In genomic region chr2:105132933-105133795, GRCm38 (mm10) we compare ENCODE assay signal across 9 mouse cellular contexts. TPM values are rescaled to one million over a fixed set of nuclear protein-coding genes. Genes with fewer than 3 reads are reported as not detected.
DNase-seq lines count a peak whose midpoint lies in the region; ATAC-seq lines count a peak whose summit lies in the region.
"Had no signal": no experiment of that assay in that cellular context is flagged by ENCODE, and none has a peak within 500 bp of the region (broad histone marks: within the 10 kb centered on the region; RNA-seq: fewer than 3 reads in every experiment).

No protein-coding gene starts in this region.

- DNase-seq in kidney, adult 18-20 months = peak; percentile 15
- no peak for DNase-seq in kidney, postnatal 14 days
- peak; percentile 34 for DNase-seq in ovary, postnatal 36 days (ENCODE audit: low spot score)
- no peak for DNase-seq in ovary, adult 18-20 months (ENCODE audit: low spot score)
- DNase-seq in intestine, embryonic 14.5 days (ENCODE audit: low spot score) = peak; percentile 72
- no peak for DNase-seq in layer of hippocampus, adult 11-12 months (ENCODE audit: low spot score)
- no peak for DNase-seq in thymus, postnatal 36 days
- DNase-seq: spleen, adult 18-20 months had no signal

- no peak for ATAC-seq in intestine, embryonic 14.5 days (replicated peaks; ENCODE audit: low FRiP score, low TSS enrichment, low read depth)

- H3K4me2 ChIP-seq in intestine, embryonic 14.5 days (ENCODE audit: low read length) = 0 out of 2 replicates have a peak overlapping the region, but pooled peaks have one; percentile 11

- H3K9ac ChIP-seq in intestine, embryonic 14.5 days (ENCODE audit: low read length) = no peak overlapping the region

- peaks cover 14% of the 10 kb centered on the region; the same call in 1 of the 2 replicates for H3K4me1 ChIP-seq in intestine, embryonic 14.5 days (replicated peaks; ENCODE audit: control insufficient read depth, insufficient read depth, low read length)

- 7% methylated on average over 43 of the region's 43 CpGs for WGBS in intestine, embryonic 14.5 days

- peak overlapping the region; percentile 8; the same call in 1 of the 2 replicates for H3K4me3 ChIP-seq in intestine, embryonic 14.5 days (ENCODE audit: low read depth, low read length)

- no peaks in the 10 kb centered on the region for H3K9me3 ChIP-seq in intestine, embryonic 14.5 days (ENCODE audit: control insufficient read depth, low read length)

- no peaks in the 10 kb centered on the region for H3K36me3 ChIP-seq in intestine, embryonic 14.5 days (ENCODE audit: control insufficient read depth, insufficient read depth, low read length)

- peaks cover 98% of the 10 kb centered on the region for H3K27me3 ChIP-seq in intestine, embryonic 14.5 days (replicated peaks; ENCODE audit: control insufficient read depth, insufficient read depth, low read length)

- no peak overlapping the region for H3K27ac ChIP-seq in intestine, embryonic 14.5 days (ENCODE audit: low read depth)

RNA-seq across cellular contexts. Expression of gene Wt1, which starts 6.8 kb away (rescaled TPM):
- polyA plus RNA-seq in intestine, embryonic 14.5 days (2014; fragmentation: Nextera tagmentation; extraction: Ambion mirVana) = 18.4 and 20.1 TPM in 2 replicates

RNA-seq across cellular contexts. Expression of gene Gm11060, which starts 41.3 kb away (rescaled TPM):
- not detected in 2 replicates for polyA plus RNA-seq in intestine, embryonic 14.5 days (2014; fragmentation: Nextera tagmentation; extraction: Ambion mirVana)
- polyA plus RNA-seq: liver, embryonic 16.5 days had no signal

Comparison
In these comparisons a context has a peak if more than half of its experiments do, and no peak if none do; other contexts are left out.
1. DNase-seq: peak in kidney, adult 18-20 months (single experiment), ovary, postnatal 36 days (single experiment) and intestine, embryonic 14.5 days (single experiment); none in kidney, postnatal 14 days (single experiment), ovary, adult 18-20 months (single experiment), layer of hippocampus, adult 11-12 months (single experiment) and thymus, postnatal 36 days (0 of 2).